Mouse (Mus musculus) midbrain, embryonic 15.5 days (tissue): ENCODE measurements around the gene Fbxl19. TPM values are rescaled to one million over a fixed set of nuclear protein-coding genes. Genes with fewer than 3 reads are reported as not detected.

Experiments
- ATAC-seq: fragments of 200-750 bp; cut with Nextera tagmentation; replicated peaks from 2 replicates; pipeline ENCODE4 v1.8.0; 2017; ENCODE audit warnings: moderate TSS enrichment
- H3K27ac ChIP-seq: fragments of 300-500 bp; sonication (generic); 2 replicates; pipeline ENCODE4 v1.5.1; 2015; ENCODE audit warnings: mild to moderate bottlenecking, inconsistent platforms
- H3K27me3 ChIP-seq: fragments of 300-500 bp; sonication (generic); replicated peaks from 2 replicates; pipeline ENCODE4 v1.6.1; 2015; ENCODE audit warnings: inconsistent platforms
- H3K36me3 ChIP-seq: fragments of 300-500 bp; sonication (generic); replicated peaks from 2 replicates; pipeline ENCODE4 v1.6.1; 2015; ENCODE audit warnings: inconsistent platforms
- H3K4me1 ChIP-seq: fragments of 300-500 bp; sonication (generic); 2 replicates; pipeline ENCODE4 v1.6.1; 2015; ENCODE audit warnings: inconsistent platforms
- H3K4me2 ChIP-seq: fragments of 300-500 bp; sonication (generic); 2 replicates; pipeline ENCODE4 v1.6.1; 2015; ENCODE audit warnings: inconsistent platforms, mild to moderate bottlenecking, moderate library complexity
- H3K4me3 ChIP-seq: fragments of 300-500 bp; sonication (generic); 2 replicates; pipeline ENCODE4 v1.5.1; 2015; ENCODE audit warnings: mild to moderate bottlenecking, inconsistent platforms
- H3K9ac ChIP-seq: fragments of 300-500 bp; sonication (generic); 2 replicates; pipeline ENCODE4 v1.6.1; 2015; ENCODE audit warnings: mild to moderate bottlenecking, inconsistent platforms
- H3K9me3 ChIP-seq: fragments of 300-500 bp; sonication (generic); 2 replicates; pipeline ENCODE4 v1.6.1; 2016; ENCODE audit warnings: inconsistent platforms
- WGBS: fragments of 180-500 bp; shearing (Covaris S2); methylation state at CpG from one replicate; pipeline ENCODE4 v1.1.7; 2015; ENCODE audit warnings: mixed read lengths; 5-methylcytosine and 5-hydroxymethylcytosine counted together
- polyA plus RNA-seq: library from polyadenylated mRNA; unstranded; fragments of >200 nt; fragmentation: Nextera tagmentation; extraction: Ambion mirVana; gene quantifications from 2 replicates; pipeline ENCODE4 v1.2.1, GENCODE M21; 2015

Fbxl19 gene
- 10.8 and 12.1 TPM in 2 replicates for polyA plus RNA-seq

GRCm38 (mm10) chr7:127744366-127745045 lies at the start of gene Fbxl19:
Gene Fbxl19, plus strand, starts transcription at chr7:127744543.
- Histone ChIP-seq H3K9ac (peak within 1 kb of the TSS; percentile 52), H3K4me1 (peaks cover 24% of the 10 kb centered on the region), H3K4me2 (peak within 1 kb of the TSS; percentile 71), H3K36me3 (peaks cover 14% of the 10 kb centered on the region), H3K9me3 (no peaks in the 10 kb centered on the region), H3K4me3 (peak within 1 kb of the TSS; percentile 94), H3K27ac (peak within 1 kb of the TSS; percentile 92), H3K27me3 (no peaks in the 10 kb centered on the region)
- ATAC-seq, result no peak
- WGBS, result 2% methylated on average over 26 of the region's 26 CpGs

- Histone ChIP-seq H3K36me3 (peaks cover 14% of the 10 kb centered on the region; the same call in 1 of the 2 replicates), H3K27me3 (no peaks in the 10 kb centered on the region), H3K9ac (no peak overlapping the region), H3K4me3 (no peak overlapping the region), H3K4me1 (no peaks in the 10 kb centered on the region), H3K27ac (no peak overlapping the region), H3K9me3 (no peaks in the 10 kb centered on the region), H3K4me2 (no peak overlapping the region)
- ATAC-seq, result no peak
- WGBS, result 81% methylated on average over 6 of the region's 6 CpGs
Observed at GRCm38 (mm10) chr7:127698986-127699385, 45.4 kb upstream of the Fbxl19 start.

- peaks cover 20% of the 10 kb centered on the region; the same call in 1 of the 2 replicates for H3K36me3 ChIP-seq
Observed at GRCm38 (mm10) chr7:127700712-127701331, 43.5 kb upstream of the Fbxl19 start.

GRCm38 (mm10) chr7:127703561-127704178 lies 40.7 kb upstream of the Fbxl19 start:
- H3K36me3 ChIP-seq, result peaks cover 20% of the 10 kb centered on the region; the same call in 1 of the 2 replicates
- no peak overlapping the region for H3K4me3 ChIP-seq
- H3K27me3 ChIP-seq, result no peaks in the 10 kb centered on the region
- no peak overlapping the region for H3K9ac ChIP-seq
- no peak for ATAC-seq
- no peak overlapping the region for H3K27ac ChIP-seq
- no peak overlapping the region for H3K4me2 ChIP-seq
- no peaks in the 10 kb centered on the region for H3K9me3 ChIP-seq
- 91% methylated on average over 8 of the region's 8 CpGs for WGBS
- H3K4me1 ChIP-seq, result peaks cover 14% of the 10 kb centered on the region

More at GRCm38 (mm10) chr7:127700712-127701331, 43.5 kb upstream of the Fbxl19 start:
- Histone ChIP-seq H3K27ac (no peak overlapping the region), H3K4me2 (no peak overlapping the region), H3K4me1 (no peaks in the 10 kb centered on the region), H3K27me3 (no peaks in the 10 kb centered on the region), H3K9ac (no peak overlapping the region), H3K4me3 (no peak overlapping the region), H3K9me3 (no peaks in the 10 kb centered on the region)
- ATAC-seq, result no peak
- WGBS, result 88% methylated on average over 3 of the region's 3 CpGs

- no peaks in the 10 kb centered on the region for H3K27me3 ChIP-seq
- H3K4me3 ChIP-seq, result no peak overlapping the region
- H3K9me3 ChIP-seq, result no peaks in the 10 kb centered on the region
- peaks cover 20% of the 10 kb centered on the region; the same call in 1 of the 2 replicates for H3K36me3 ChIP-seq
- 88% methylated on average over 6 of the region's 6 CpGs for WGBS
- peaks cover 21% of the 10 kb centered on the region for H3K4me1 ChIP-seq
- H3K9ac ChIP-seq, result no peak overlapping the region
- no peak overlapping the region for H3K4me2 ChIP-seq
- no peak overlapping the region for H3K27ac ChIP-seq
- ATAC-seq, result no peak
Observed at GRCm38 (mm10) chr7:127704598-127704997, 39.7 kb upstream of the Fbxl19 start.

GRCm38 (mm10) chr7:127705706-127706105 lies 38.6 kb upstream of the Fbxl19 start:
- H3K4me2 ChIP-seq, result no peak overlapping the region
- no peak overlapping the region for H3K4me3 ChIP-seq
- no peaks in the 10 kb centered on the region for H3K9me3 ChIP-seq
- H3K9ac ChIP-seq, result no peak overlapping the region
- peaks cover 21% of the 10 kb centered on the region for H3K4me1 ChIP-seq
- ATAC-seq, result no peak
- no peak overlapping the region for H3K27ac ChIP-seq
- 82% methylated on average over 4 of the region's 4 CpGs for WGBS
- peaks cover 20% of the 10 kb centered on the region; the same call in 1 of the 2 replicates for H3K36me3 ChIP-seq
- H3K27me3 ChIP-seq, result no peaks in the 10 kb centered on the region

- Histone ChIP-seq H3K4me3 (peak overlapping the region; percentile 85), H3K27ac (peak overlapping the region; percentile 93), H3K9me3 (no peaks in the 10 kb centered on the region), H3K9ac (peak overlapping the region; percentile 91), H3K4me1 (peaks cover 22% of the 10 kb centered on the region), H3K36me3 (peaks cover 20% of the 10 kb centered on the region; the same call in 1 of the 2 replicates), H3K27me3 (no peaks in the 10 kb centered on the region), H3K4me2 (peak overlapping the region; percentile 70)
- ATAC-seq, result no peak; the same call in 1 of the 2 replicates
- WGBS, result 24% methylated on average over 22 of the region's 22 CpGs
Observed at GRCm38 (mm10) chr7:127707045-127707956, 37.0 kb upstream of the Fbxl19 start.

- Histone ChIP-seq H3K36me3 (peaks cover 18% of the 10 kb centered on the region; the same call in 1 of the 2 replicates), H3K4me3 (peak overlapping the region; percentile 85), H3K9me3 (no peaks in the 10 kb centered on the region), H3K4me1 (peaks cover 28% of the 10 kb centered on the region), H3K27me3 (no peaks in the 10 kb centered on the region), H3K27ac (peak overlapping the region; percentile 93), H3K4me2 (peak overlapping the region; percentile 70), H3K9ac (peak overlapping the region; percentile 91)
- WGBS, result 0% methylated on average over 5 of the region's 5 CpGs
- ATAC-seq, result peak; percentile 7
Observed at GRCm38 (mm10) chr7:127707957-127708206, 36.5 kb upstream of the Fbxl19 start.

- WGBS, result under 1% methylated on average over 67 of the region's 90 CpGs
- peak; percentile 87 for ATAC-seq
- Histone ChIP-seq H3K4me2 (peak within 1 kb of the TSS; percentile 70), H3K4me3 (peak within 1 kb of the TSS; percentile 85), H3K27ac (peak within 1 kb of the TSS; percentile 93), H3K36me3 (peaks cover 14% of the 10 kb centered on the region; the same call in 1 of the 2 replicates), H3K9ac (peak within 1 kb of the TSS; percentile 91), H3K9me3 (no peaks in the 10 kb centered on the region), H3K4me1 (peaks cover 32% of the 10 kb centered on the region), H3K27me3 (no peaks in the 10 kb centered on the region)
Observed at GRCm38 (mm10) chr7:127708207-127709078, 35.9 kb upstream of the Fbxl19 start, which contains the start of gene Bcl7c. Gene Bcl7c, minus strand, starts transcription at chr7:127708933.

GRCm38 (mm10) chr7:127709261-127709979 lies 34.9 kb upstream of the Fbxl19 start:
- H3K9ac ChIP-seq, result no peak overlapping the region
- no peak for ATAC-seq
- H3K4me1 ChIP-seq, result peaks cover 33% of the 10 kb centered on the region
- 76% methylated on average over 5 of the region's 5 CpGs for WGBS
- no peaks in the 10 kb centered on the region for H3K9me3 ChIP-seq
- H3K4me2 ChIP-seq, result peak overlapping the region; percentile 70
- H3K27me3 ChIP-seq, result no peaks in the 10 kb centered on the region
- H3K4me3 ChIP-seq, result peak overlapping the region; percentile 85
- H3K36me3 ChIP-seq, result peaks cover 9% of the 10 kb centered on the region; the same call in 1 of the 2 replicates
- peak overlapping the region; percentile 93 for H3K27ac ChIP-seq
